Mouse (Mus musculus) midbrain, embryonic 11.5 days (tissue): ENCODE results near the gene Ndufs4. TPM values are rescaled to one million over a fixed set of nuclear protein-coding genes. Genes with fewer than 3 reads are reported as not detected.
A peak's percentile ranks its signal among the peaks of the same experiment; 100 is the strongest.

Experiments
- ATAC-seq: fragments of 200-750 bp; cut with Nextera tagmentation; 2 replicates; pipeline ENCODE4 v1.8.0; 2017; ENCODE audit warnings: moderate TSS enrichment, moderate library complexity; ENCODE audit not compliant: low FRiP score
- DNase-seq: peaks from one replicate; pipeline ENCODE4 v3.0.0; 2015; ENCODE audit warnings: low spot score; ENCODE audit errors: missing footprints
- H3K27ac ChIP-seq: fragments of 300-500 bp; sonication (generic); 2 replicates; pipeline ENCODE4 v1.5.1; 2014; ENCODE audit warnings: low read depth, low read length
- H3K27me3 ChIP-seq: fragments of 300-500 bp; sonication (generic); 2 replicates; pipeline ENCODE4 v1.6.1; 2014; ENCODE audit warnings: mild to moderate bottlenecking, low read length, moderate library complexity, mixed read lengths; ENCODE audit not compliant: control insufficient read depth, insufficient read depth
- H3K36me3 ChIP-seq: fragments of 300-500 bp; sonication (generic); 2 replicates; pipeline ENCODE4 v1.6.1; 2014; ENCODE audit warnings: mild to moderate bottlenecking, low read length, moderate library complexity, mixed read lengths; ENCODE audit not compliant: control insufficient read depth, insufficient read depth
- H3K4me1 ChIP-seq: fragments of 300-500 bp; sonication (generic); 2 replicates; pipeline ENCODE4 v1.6.1; 2014; ENCODE audit warnings: low read length; ENCODE audit not compliant: control insufficient read depth, insufficient read depth
- H3K4me2 ChIP-seq: fragments of 300-500 bp; sonication (generic); 2 replicates; pipeline ENCODE4 v1.6.1; 2014; ENCODE audit warnings: mild to moderate bottlenecking, moderate library complexity
- H3K4me3 ChIP-seq: fragments of 300-500 bp; sonication (generic); 2 replicates; pipeline ENCODE4 v1.5.1; 2014; ENCODE audit warnings: low read depth, low read length
- H3K9ac ChIP-seq: fragments of 300-500 bp; sonication (generic); 2 replicates; pipeline ENCODE4 v1.6.1; 2014; ENCODE audit warnings: low read length
- H3K9me3 ChIP-seq: fragments of 300-500 bp; sonication (generic); 2 replicates; pipeline ENCODE4 v1.6.1; 2016; ENCODE audit warnings: low read length; ENCODE audit not compliant: control insufficient read depth
- WGBS: fragments of 180-500 bp; shearing (Covaris S2); extraction: QIAGEN DNeasy Blood & Tissue Kit; methylation state at CpG from one replicate; pipeline ENCODE4 v1.1.7; 2014; 5-methylcytosine and 5-hydroxymethylcytosine counted together
- polyA plus RNA-seq: library from polyadenylated mRNA; unstranded; fragments of >200 nt; fragmentation: Nextera tagmentation; extraction: Ambion mirVana; gene quantifications from 2 replicates; pipeline ENCODE4 v1.2.1, GENCODE M21; 2014

Ndufs4 gene
- polyA plus RNA-seq, 1 experiment from 2014 or later, result 340 TPM

GRCm38 (mm10) chr13:114398906-114399305, 10.8 kb upstream of the Ndufs4 start:
- no peak overlapping the region for H3K4me3 ChIP-seq
- H3K9ac ChIP-seq, result no peak overlapping the region
- H3K4me1 ChIP-seq, result peaks cover 7% of the 10 kb centered on the region
- no peak overlapping the region for H3K4me2 ChIP-seq
- ATAC-seq, result no peak
- no peak for DNase-seq
- no peaks in the 10 kb centered on the region for H3K9me3 ChIP-seq
- no peaks in the 10 kb centered on the region for H3K36me3 ChIP-seq
- H3K27ac ChIP-seq, result no peak overlapping the region
- 82% methylated on average over 2 of the region's 2 CpGs for WGBS
- H3K27me3 ChIP-seq, result no peaks in the 10 kb centered on the region

DNA sequence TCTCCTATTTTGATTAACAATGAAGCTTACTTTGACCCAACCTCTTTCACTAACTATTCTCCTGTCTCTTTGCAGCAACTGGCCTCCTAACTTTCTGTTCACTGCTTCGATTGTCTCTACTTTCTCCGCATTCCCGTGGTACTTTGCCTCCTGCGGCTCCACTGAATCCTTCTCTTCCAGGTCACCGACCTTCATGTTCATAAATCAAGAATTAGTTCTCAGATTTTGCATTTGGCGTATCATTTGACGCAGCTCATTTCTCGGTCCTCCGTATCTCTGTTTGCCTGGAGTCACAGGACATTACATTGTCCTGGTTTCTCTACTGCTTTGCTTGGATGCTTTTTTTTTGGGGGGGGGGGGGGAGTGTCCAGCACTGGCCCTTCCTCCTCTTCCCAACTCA, 9.2 kb upstream of the Ndufs4 start:
- Histone ChIP-seq H3K27me3 (no peaks in the 10 kb centered on the region), H3K4me3 (no peak overlapping the region), H3K27ac (no peak overlapping the region), H3K4me2 (no peak overlapping the region), H3K9me3 (no peaks in the 10 kb centered on the region), H3K36me3 (no peaks in the 10 kb centered on the region), H3K4me1 (peaks cover 7% of the 10 kb centered on the region), H3K9ac (no peak overlapping the region)
- DNase-seq, result peak; percentile 66
- 50% methylated on average over 9 of the region's 9 CpGs for WGBS
- ATAC-seq, result no peak

DNA sequence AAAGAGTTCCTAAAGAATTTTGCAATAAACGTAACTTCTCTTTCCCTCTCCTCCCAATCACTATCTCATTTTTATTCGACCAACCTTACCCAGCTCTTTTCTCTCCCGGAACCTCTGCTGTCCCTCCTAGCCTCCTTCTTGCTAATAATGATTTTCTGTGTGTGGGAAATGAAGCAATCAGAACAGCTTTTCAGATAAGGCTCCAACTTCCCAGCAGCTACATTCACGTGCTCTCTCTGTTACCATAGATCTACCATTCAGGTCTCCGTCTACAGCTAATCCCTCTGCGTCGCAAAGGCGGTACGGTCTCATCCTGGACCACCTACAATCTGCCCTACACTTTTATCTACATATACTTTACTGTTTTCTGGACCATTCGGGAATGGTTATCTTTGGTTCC, 8.8 kb upstream of the Ndufs4 start:
- WGBS, result 36% methylated on average over 10 of the region's 10 CpGs
- ATAC-seq, result no peak
- peak; percentile 80 for DNase-seq
- Histone ChIP-seq H3K27me3 (no peaks in the 10 kb centered on the region), H3K36me3 (no peaks in the 10 kb centered on the region), H3K4me3 (no peak overlapping the region), H3K4me1 (peaks cover 7% of the 10 kb centered on the region), H3K9ac (no peak overlapping the region), H3K27ac (no peak overlapping the region), H3K9me3 (no peaks in the 10 kb centered on the region), H3K4me2 (no peak overlapping the region)

- Histone ChIP-seq H3K9me3 (no peaks in the 10 kb centered on the region), H3K27me3 (no peaks in the 10 kb centered on the region), H3K36me3 (no peaks in the 10 kb centered on the region), H3K9ac (no peak overlapping the region), H3K27ac (no peak overlapping the region), H3K4me1 (peaks cover 7% of the 10 kb centered on the region), H3K4me3 (no peak overlapping the region), H3K4me2 (no peak overlapping the region)
- WGBS, result 90% methylated on average over 2 of the region's 2 CpGs
- DNase-seq (peak; percentile 74), ATAC-seq (no peak)
Observed at GRCm38 (mm10) chr13:114394784-114395183, 6.7 kb upstream of the Ndufs4 start.

- Histone ChIP-seq H3K9ac (no peak overlapping the region), H3K4me2 (no peak overlapping the region), H3K9me3 (no peaks in the 10 kb centered on the region), H3K4me3 (no peak overlapping the region), H3K4me1 (peaks cover 7% of the 10 kb centered on the region), H3K27me3 (no peaks in the 10 kb centered on the region; the same call in 1 of the 2 replicates), H3K36me3 (no peaks in the 10 kb centered on the region), H3K27ac (no peak overlapping the region)
- peak; percentile 54 for DNase-seq
- ATAC-seq, result no peak
Observed at GRCm38 (mm10) chr13:114392501-114392900, 4.4 kb upstream of the Ndufs4 start.

- Histone ChIP-seq H3K4me3 (peak overlapping the region; percentile 70), H3K27me3 (no peaks in the 10 kb centered on the region; the same call in 1 of the 2 replicates), H3K9me3 (no peaks in the 10 kb centered on the region; the same call in 1 of the 2 replicates), H3K4me2 (peak overlapping the region; percentile 55), H3K9ac (peak overlapping the region; percentile 82), H3K4me1 (no peaks in the 10 kb centered on the region; the same call in 1 of the 2 replicates), H3K36me3 (0 out of 2 replicates have a peak, but pooled peaks cover 2% of the 10 kb centered on the region), H3K27ac (peak overlapping the region; percentile 58; the same call in 1 of the 2 replicates)
- under 1% methylated on average over 37 of the region's 37 CpGs for WGBS
- peak; percentile 94 for ATAC-seq
- peak; percentile 99 for DNase-seq
Observed at GRCm38 (mm10) chr13:114387521-114388171, 412 bp downstream of the Ndufs4 start.

- Histone ChIP-seq H3K9ac (peak overlapping the region; percentile 82), H3K9me3 (no peaks in the 10 kb centered on the region; the same call in 1 of the 2 replicates), H3K4me3 (peak overlapping the region; percentile 70), H3K4me1 (no peaks in the 10 kb centered on the region; the same call in 1 of the 2 replicates), H3K27me3 (no peaks in the 10 kb centered on the region; the same call in 1 of the 2 replicates), H3K4me2 (peak overlapping the region; percentile 55), H3K36me3 (0 out of 2 replicates have a peak, but pooled peaks cover 4% of the 10 kb centered on the region), H3K27ac (no peak overlapping the region)
- DNase-seq (no peak), ATAC-seq (peak; percentile 51)
- 10% methylated on average over 10 of the region's 10 CpGs for WGBS
Observed at GRCm38 (mm10) chr13:114387074-114387487, 977 bp downstream of the Ndufs4 start.

DNA sequence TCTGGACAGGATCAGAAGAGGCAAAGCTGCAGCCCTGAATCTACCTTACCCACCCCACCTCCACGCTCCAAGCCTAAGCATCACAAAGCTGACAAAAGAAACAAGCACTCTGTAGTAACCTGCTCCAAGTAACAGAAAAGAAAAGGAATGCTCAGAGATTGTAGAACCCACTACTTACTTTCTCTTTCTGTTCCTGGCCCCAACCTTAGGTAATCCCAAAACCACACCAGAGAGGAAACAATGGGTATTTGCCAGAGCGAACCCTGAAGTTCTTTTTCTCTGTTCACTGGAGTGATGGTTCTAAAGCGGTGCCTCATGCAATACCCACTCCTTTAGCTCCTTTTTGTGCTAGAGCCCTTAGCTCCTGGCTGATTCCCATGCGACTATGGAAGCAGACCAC, 11.5 kb downstream of the Ndufs4 start:
- no peak overlapping the region for H3K4me3 ChIP-seq
- H3K9me3 ChIP-seq, result no peaks in the 10 kb centered on the region
- H3K36me3 ChIP-seq, result peaks cover 10% of the 10 kb centered on the region; the same call in 1 of the 2 replicates
- no peak overlapping the region for H3K9ac ChIP-seq
- no peak for DNase-seq
- no peaks in the 10 kb centered on the region for H3K27me3 ChIP-seq
- H3K4me2 ChIP-seq, result no peak overlapping the region
- ATAC-seq, result no peak
- no peaks in the 10 kb centered on the region for H3K4me1 ChIP-seq
- WGBS, result 76% methylated on average over 4 of the region's 4 CpGs
- no peak overlapping the region for H3K27ac ChIP-seq

DNA sequence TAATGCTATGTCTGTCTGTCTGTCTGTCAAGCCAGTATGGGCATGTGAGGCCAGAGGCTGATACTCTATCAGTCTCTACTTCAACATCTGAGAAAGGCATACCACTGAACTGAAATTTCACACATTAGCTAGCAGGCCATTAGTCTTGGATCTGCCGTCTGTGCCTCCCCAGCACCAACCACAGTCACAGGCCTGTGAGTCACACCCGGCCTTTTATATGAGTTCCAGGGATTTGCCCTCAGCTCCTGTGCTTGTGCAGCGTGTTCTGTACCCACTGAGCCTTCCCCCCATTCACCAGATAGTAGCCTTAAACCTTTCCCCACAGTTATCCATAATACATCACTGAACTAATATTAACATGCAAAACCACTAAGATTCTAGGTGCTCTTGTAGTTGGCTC, 26.0 kb downstream of the Ndufs4 start:
- H3K36me3 ChIP-seq, result no peaks in the 10 kb centered on the region
- H3K27me3 ChIP-seq, result no peaks in the 10 kb centered on the region
- H3K27ac ChIP-seq, result no peak overlapping the region
- no peak overlapping the region for H3K9ac ChIP-seq
- H3K4me3 ChIP-seq, result no peak overlapping the region
- no peaks in the 10 kb centered on the region for H3K9me3 ChIP-seq
- DNase-seq (no peak), ATAC-seq (no peak)
- WGBS, result 86% methylated on average over 3 of the region's 3 CpGs
- no peaks in the 10 kb centered on the region for H3K4me1 ChIP-seq
- no peak overlapping the region for H3K4me2 ChIP-seq
